Mouse (Mus musculus): Measurements from ENCODE around the gene Gm42674.
A peak's percentile ranks its signal among the peaks of the same experiment; 100 is the strongest.

GRCm38 (mm10) chr3:90612728-90613291 lies 11.1 kb downstream of the Gm42674 start, which contains the start of gene S100a6:
- TF ChIP-seq CTCF (IDR thresholded peaks at IDR 0.05; ENCODE audit: low read depth, low read length) (peak; percentile 65), POLR2A (IDR thresholded peaks at IDR 0.05; ENCODE audit: extremely low read depth, insufficient read depth, low read length) (no peak)

Measured in liver, adult 2 months (tissue).